Mouse (Mus musculus): ENCODE data around the gene Tor3a. TPM values are rescaled to one million over a fixed set of nuclear protein-coding genes. Genes with fewer than 3 reads are reported as not detected.

Gene Tor3a
- polyA plus RNA-seq, 1 experiment from 2014 or later, result 7.2 TPM

- Histone ChIP-seq H3K36me3 (peaks cover 82% of the 10 kb centered on the region), H3K27ac (no peak overlapping the region), H3K4me3 (no peak overlapping the region), H3K27me3 (ENCODE audit: insufficient read depth, poor library complexity, severe bottlenecking) (no peaks in the 10 kb centered on the region), H3K9me3 (no peaks in the 10 kb centered on the region), H3K4me1 (replicated peaks) (no peaks in the 10 kb centered on the region)
- DNase-seq (ENCODE audit: low spot score), result no peak
- 93% methylated on average over 7 of the region's 7 CpGs for WGBS
These were observed 28.0 kb upstream of the Tor3a start for GRCm38 (mm10) chr1:156702151-156702550.

- no peak for DNase-seq (ENCODE audit: low spot score)
- Histone ChIP-seq H3K27ac (no peak overlapping the region), H3K4me1 (replicated peaks) (no peaks in the 10 kb centered on the region), H3K36me3 (peaks cover 91% of the 10 kb centered on the region), H3K27me3 (ENCODE audit: insufficient read depth, poor library complexity, severe bottlenecking) (no peaks in the 10 kb centered on the region), H3K4me3 (no peak overlapping the region), H3K9me3 (no peaks in the 10 kb centered on the region)
- WGBS, result 81% methylated on average over 7 of the region's 7 CpGs
These were observed 12.0 kb upstream of the Tor3a start for GRCm38 (mm10) chr1:156686025-156686661.

- DNase-seq (ENCODE audit: low spot score), result no peak
- Histone ChIP-seq H3K9me3 (no peaks in the 10 kb centered on the region), H3K4me1 (replicated peaks) (peaks cover 1% of the 10 kb centered on the region), H3K36me3 (peaks cover 44% of the 10 kb centered on the region), H3K27me3 (ENCODE audit: insufficient read depth, poor library complexity, severe bottlenecking) (0 out of 2 replicates have a peak, but pooled peaks cover 6% of the 10 kb centered on the region), H3K27ac (no peak overlapping the region), H3K4me3 (no peak overlapping the region)
- WGBS, result 89% methylated on average over 9 of the region's 9 CpGs
These were observed 5.4 kb upstream of the Tor3a start for GRCm38 (mm10) chr1:156679599-156679998.

- no peak overlapping the region for H3K27ac ChIP-seq
- H3K27me3 ChIP-seq (ENCODE audit: insufficient read depth, poor library complexity, severe bottlenecking), result peaks cover 23% of the 10 kb centered on the region
- no peak for DNase-seq (ENCODE audit: low spot score)
- no peaks in the 10 kb centered on the region for H3K9me3 ChIP-seq
- 90% methylated on average over 3 of the region's 3 CpGs for WGBS
- no peak overlapping the region for H3K4me3 ChIP-seq
- peaks cover 21% of the 10 kb centered on the region for H3K4me1 ChIP-seq (replicated peaks)
- peaks cover 27% of the 10 kb centered on the region for H3K36me3 ChIP-seq
These were observed 3.1 kb upstream of the Tor3a start for GRCm38 (mm10) chr1:156677230-156677629.

GRCm38 (mm10) chr1:156676596-156676995 is 2.4 kb upstream of the Tor3a start:
- peaks cover 21% of the 10 kb centered on the region for H3K4me1 ChIP-seq (replicated peaks)
- DNase-seq (ENCODE audit: low spot score), result no peak
- 88% methylated on average over 5 of the region's 5 CpGs for WGBS
- no peak overlapping the region for H3K27ac ChIP-seq
- peaks cover 29% of the 10 kb centered on the region for H3K27me3 ChIP-seq (ENCODE audit: insufficient read depth, poor library complexity, severe bottlenecking)
- no peak overlapping the region for H3K4me3 ChIP-seq
- no peaks in the 10 kb centered on the region for H3K9me3 ChIP-seq
- H3K36me3 ChIP-seq, result peaks cover 22% of the 10 kb centered on the region

- WGBS, result 39% methylated on average over 12 of the region's 12 CpGs
- H3K4me3 ChIP-seq, result no peak overlapping the region
- H3K27ac ChIP-seq, result no peak overlapping the region
- H3K4me1 ChIP-seq (replicated peaks), result peaks cover 21% of the 10 kb centered on the region
- no peaks in the 10 kb centered on the region for H3K9me3 ChIP-seq
- H3K27me3 ChIP-seq (ENCODE audit: insufficient read depth, poor library complexity, severe bottlenecking), result peaks cover 29% of the 10 kb centered on the region
- DNase-seq (ENCODE audit: low spot score), result peak; percentile 70
- peaks cover 18% of the 10 kb centered on the region for H3K36me3 ChIP-seq
These were observed 2.0 kb upstream of the Tor3a start for GRCm38 (mm10) chr1:156676171-156676570.

GRCm38 (mm10) chr1:156673476-156674194 is 521 bp downstream of the Tor3a start:
- no peaks in the 10 kb centered on the region for H3K9me3 ChIP-seq
- peaks cover 29% of the 10 kb centered on the region for H3K27me3 ChIP-seq (ENCODE audit: insufficient read depth, poor library complexity, severe bottlenecking)
- WGBS, result 1% methylated on average over 29 of the region's 29 CpGs
- H3K4me1 ChIP-seq (replicated peaks), result peaks cover 35% of the 10 kb centered on the region
- no peaks in the 10 kb centered on the region for H3K36me3 ChIP-seq
- H3K27ac ChIP-seq, result peak overlapping the region; percentile 81
- peak overlapping the region; percentile 63 for H3K4me3 ChIP-seq
- DNase-seq (ENCODE audit: low spot score), result peak; percentile 52

- Histone ChIP-seq H3K36me3 (no peaks in the 10 kb centered on the region), H3K4me3 (peak overlapping the region; percentile 63), H3K27me3 (ENCODE audit: insufficient read depth, poor library complexity, severe bottlenecking) (peaks cover 29% of the 10 kb centered on the region), H3K9me3 (no peaks in the 10 kb centered on the region), H3K4me1 (replicated peaks) (peaks cover 39% of the 10 kb centered on the region), H3K27ac (peak overlapping the region; percentile 81)
- peak; percentile 39 for DNase-seq (ENCODE audit: low spot score)
- WGBS, result 4% methylated on average over 14 of the region's 14 CpGs
These were observed 1.3 kb downstream of the Tor3a start for GRCm38 (mm10) chr1:156672720-156673475.

GRCm38 (mm10) chr1:156671921-156672320 is 2.2 kb downstream of the Tor3a start:
- DNase-seq (ENCODE audit: low spot score), result no peak
- Histone ChIP-seq H3K36me3 (no peaks in the 10 kb centered on the region), H3K27ac (no peak overlapping the region), H3K4me3 (no peak overlapping the region), H3K4me1 (replicated peaks) (peaks cover 39% of the 10 kb centered on the region), H3K9me3 (no peaks in the 10 kb centered on the region), H3K27me3 (ENCODE audit: insufficient read depth, poor library complexity, severe bottlenecking) (peaks cover 29% of the 10 kb centered on the region)
- WGBS, result 91% methylated on average over 3 of the region's 3 CpGs

- Histone ChIP-seq H3K9me3 (no peaks in the 10 kb centered on the region), H3K27ac (peak overlapping the region; percentile 9; the same call in 1 of the 2 replicates), H3K36me3 (no peaks in the 10 kb centered on the region), H3K4me1 (replicated peaks) (peaks cover 42% of the 10 kb centered on the region), H3K4me3 (no peak overlapping the region), H3K27me3 (ENCODE audit: insufficient read depth, poor library complexity, severe bottlenecking) (peaks cover 21% of the 10 kb centered on the region)
- 39% methylated on average over 11 of the region's 11 CpGs for WGBS
- DNase-seq (ENCODE audit: low spot score), result no peak
These were observed 4.8 kb downstream of the Tor3a start for GRCm38 (mm10) chr1:156669208-156669983.

- Histone ChIP-seq H3K9me3 (no peaks in the 10 kb centered on the region), H3K27ac (0 out of 2 replicates have a peak overlapping the region, but pooled peaks have one; percentile 9), H3K4me1 (replicated peaks) (peaks cover 34% of the 10 kb centered on the region), H3K36me3 (no peaks in the 10 kb centered on the region), H3K27me3 (ENCODE audit: insufficient read depth, poor library complexity, severe bottlenecking) (peaks cover 18% of the 10 kb centered on the region), H3K4me3 (no peak overlapping the region)
- DNase-seq (ENCODE audit: low spot score), result no peak
- WGBS, result 30% methylated on average over 5 of the region's 5 CpGs
These were observed 5.6 kb downstream of the Tor3a start for GRCm38 (mm10) chr1:156668602-156669001.
